Mouse (Mus musculus): ENCODE measurements around the gene 2510009E07Rik.
"Not testable (repeated sequence)": the region's sequence is repeated elsewhere in the genome, so short reads cannot be mapped to it uniquely, and the experiment has no call there.

2510009E07Rik gene

DNA sequence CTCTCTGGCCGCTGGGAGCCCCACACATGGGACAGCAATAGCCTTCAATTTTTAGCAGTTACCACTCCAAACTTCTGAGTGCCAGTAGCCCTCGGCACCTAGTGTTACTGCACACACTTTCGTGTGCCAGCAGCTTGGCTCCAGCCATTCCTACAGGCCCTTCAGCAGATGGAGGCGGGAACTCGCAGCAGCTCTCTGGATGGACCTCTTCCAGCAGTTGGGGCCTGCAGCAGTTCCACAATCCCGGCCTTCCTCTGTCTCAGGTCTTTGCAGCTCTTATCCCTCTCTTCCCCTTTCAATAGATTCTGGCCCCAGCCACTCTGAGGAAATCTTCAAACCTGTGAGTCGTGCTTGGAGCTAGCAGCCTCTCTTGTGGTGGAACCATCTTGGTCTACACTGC, 17.7 kb downstream of the 2510009E07Rik start:
- DNase-seq (ENCODE audit: low spot score): no peak

DNA sequence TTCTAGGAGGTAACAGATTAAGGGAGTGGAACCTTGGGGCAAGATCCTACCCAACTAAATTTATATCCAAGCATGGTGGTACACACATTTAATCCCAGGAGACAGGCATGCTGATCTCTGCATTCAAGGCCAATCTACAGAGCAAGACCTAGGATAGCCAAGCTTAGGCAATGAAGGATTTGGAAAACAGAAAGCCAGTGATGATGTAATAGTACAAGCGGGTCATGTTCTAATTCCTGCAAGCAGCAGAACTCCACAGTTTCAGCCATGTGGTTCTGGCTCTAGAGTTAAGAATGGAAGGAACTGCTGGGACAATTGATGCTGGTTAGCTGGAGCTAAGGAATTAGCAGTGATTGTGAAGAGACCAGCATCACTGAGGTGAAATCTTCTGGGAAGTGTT, 20.8 kb downstream of the 2510009E07Rik start:
- not testable (repeated sequence) for DNase-seq (ENCODE audit: low spot score)

DNA sequence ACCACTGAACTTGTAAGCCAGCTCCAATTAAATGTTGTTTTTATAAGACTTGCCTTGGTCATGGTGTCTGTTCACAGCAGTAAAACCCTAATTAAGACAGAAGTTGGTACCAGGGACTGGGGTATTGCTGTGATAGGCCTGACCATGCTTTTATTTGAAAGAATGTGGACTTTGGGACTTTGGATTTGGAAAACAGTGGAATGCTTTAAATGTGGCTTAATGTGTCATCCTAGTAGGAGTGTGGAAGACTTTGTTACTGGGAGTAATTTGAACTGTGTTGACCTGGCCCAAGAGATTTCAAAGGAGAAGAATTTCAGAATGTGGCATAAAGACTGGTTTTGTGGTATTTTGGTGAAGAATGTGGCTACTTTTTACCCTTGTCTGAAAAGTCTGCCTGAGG, 21.4 kb downstream of the 2510009E07Rik start:
- not testable (repeated sequence) for DNase-seq (ENCODE audit: low spot score)

DNA sequence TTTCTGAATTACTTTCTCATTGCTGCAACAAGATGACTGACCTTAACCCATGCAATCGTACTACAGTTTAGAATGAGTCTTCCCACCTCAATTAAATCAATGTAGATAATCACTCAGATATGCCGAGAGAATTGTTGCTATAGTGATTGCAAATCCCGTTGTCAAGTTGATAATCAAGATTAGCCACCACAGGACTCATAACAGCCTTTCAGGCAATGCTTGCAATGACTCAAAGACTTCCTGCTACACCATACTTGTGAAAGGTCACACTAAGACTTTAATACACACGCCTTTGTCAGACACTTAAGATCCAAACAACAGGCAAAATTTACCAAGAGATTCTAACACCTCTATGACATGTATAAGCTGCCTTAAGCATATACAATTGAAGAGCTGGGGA, 22.6 kb downstream of the 2510009E07Rik start:
- no peak for DNase-seq (ENCODE audit: low spot score)

DNA sequence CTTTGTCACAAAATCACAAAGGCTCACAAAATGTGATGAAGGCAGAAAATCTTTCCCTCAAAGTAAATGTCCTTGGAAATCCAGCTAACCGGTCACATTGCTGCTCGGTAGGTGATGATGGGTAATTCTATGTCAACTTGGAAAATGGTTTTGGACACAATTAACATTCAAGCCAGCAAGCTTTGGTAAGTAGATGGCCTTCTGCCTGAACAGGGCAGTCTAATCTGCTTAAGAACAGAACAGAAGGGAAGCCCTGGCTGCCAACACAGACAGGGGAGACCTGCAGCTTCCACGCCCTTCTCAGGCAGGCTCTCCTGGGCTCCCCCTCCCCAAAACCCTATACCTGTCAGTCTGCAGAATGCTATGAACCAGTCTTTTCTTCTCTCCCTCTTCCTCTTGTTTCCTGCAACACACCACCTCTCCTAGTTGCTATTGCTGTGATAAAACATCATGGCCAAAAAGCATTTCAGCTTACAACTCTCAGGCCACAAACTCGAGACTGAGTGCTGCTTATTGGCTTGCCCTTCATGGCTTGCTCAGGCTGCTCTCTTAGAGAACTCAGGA, 29.0 kb downstream of the 2510009E07Rik start:
- DNase-seq (ENCODE audit: low spot score): no peak

DNA sequence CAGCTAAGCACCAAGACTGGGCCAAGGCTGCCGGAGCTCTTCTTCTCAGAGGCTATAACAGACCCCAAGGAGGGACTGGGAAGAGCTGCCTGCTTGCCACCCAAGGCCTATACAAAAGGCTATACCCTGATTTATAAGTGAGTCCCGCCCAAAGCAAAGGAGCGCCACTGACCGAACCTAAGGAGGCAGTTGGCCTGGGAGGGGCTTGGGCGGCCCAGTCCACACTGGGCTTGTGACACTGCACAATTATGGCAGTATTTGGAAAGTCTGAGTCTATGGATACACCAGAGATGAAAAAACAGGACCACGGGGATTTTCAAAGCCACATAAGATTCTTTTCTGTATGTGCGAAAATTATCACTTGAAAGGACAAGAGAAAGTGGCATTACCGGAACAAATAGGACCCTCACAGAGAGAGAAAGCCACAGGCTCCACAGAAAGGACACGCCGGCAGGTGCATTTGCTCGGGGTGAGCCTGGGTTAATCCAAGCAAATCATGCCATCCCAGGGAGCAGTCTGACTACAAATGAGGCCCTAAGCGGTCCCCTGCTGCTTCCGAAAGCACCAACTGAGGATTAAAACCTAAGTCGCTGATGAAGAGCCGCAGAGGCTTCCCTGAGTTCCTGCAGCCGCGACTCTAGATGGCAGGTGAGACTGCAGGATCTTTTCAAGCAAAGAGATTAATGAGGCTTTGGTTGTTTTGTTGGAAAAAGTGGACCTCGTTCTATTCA, 29.7 kb downstream of the 2510009E07Rik start:
- peak; percentile 55 for DNase-seq (ENCODE audit: low spot score)

DNA sequence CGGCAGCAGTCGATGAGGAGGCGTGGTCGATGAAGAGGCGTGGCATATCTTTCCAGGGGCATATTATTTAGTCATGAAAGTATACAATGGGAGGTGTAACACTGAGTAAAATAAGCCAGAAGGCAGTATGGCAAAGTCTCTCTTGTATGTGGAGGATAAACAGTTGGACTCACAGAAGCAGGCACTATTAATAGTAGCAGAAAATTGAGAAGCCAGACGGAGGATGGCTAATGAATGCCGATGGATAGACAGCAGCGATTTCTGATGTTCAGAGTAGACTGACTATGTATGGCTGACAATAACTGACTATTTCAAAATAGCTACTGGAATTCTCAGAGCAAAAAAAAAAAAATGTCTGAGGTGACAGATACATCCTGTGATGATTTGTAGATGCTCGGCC, 38.5 kb downstream of the 2510009E07Rik start:
- DNase-seq (ENCODE audit: low spot score): no peak

DNA sequence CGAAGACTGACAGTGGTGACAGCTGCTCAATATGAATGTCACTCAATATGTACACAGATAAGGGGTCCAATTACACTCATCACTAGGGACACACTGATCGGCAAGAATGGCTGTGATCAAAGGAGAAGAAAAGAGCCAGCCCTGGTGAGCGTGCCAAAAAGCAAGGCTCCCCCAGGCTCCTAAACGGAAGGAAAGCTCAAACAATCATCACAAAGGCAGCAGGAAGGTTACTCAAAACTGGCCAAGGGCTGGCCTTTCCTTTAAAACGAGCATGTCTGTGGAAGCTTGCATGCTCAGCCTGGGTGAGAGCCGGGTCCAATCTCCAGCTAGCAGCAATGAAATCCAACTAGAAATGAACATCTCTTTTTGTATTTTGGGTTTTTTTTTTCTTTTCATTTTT, 39.2 kb downstream of the 2510009E07Rik start:
- no peak for DNase-seq (ENCODE audit: low spot score)

DNA sequence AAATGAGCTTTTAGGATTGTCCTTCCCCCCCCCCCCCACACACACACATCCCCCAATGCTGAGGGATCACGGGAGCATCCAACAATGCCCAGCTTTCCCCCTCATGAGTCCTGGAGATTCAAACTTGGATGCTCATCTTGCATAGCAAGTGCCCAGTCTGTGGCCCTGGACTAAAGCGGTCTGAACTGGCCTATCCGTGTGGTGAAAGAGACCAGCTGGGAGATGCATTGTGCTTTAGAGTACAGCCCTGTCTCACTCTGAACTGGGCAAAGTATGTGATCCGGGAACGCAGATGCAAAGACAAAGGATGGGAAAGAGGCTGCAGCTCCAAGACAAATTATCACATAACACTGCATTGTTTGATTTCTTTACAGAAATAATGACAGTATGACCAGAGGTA, 40.1 kb downstream of the 2510009E07Rik start:
- peak; percentile 26 for DNase-seq (ENCODE audit: low spot score)

DNA sequence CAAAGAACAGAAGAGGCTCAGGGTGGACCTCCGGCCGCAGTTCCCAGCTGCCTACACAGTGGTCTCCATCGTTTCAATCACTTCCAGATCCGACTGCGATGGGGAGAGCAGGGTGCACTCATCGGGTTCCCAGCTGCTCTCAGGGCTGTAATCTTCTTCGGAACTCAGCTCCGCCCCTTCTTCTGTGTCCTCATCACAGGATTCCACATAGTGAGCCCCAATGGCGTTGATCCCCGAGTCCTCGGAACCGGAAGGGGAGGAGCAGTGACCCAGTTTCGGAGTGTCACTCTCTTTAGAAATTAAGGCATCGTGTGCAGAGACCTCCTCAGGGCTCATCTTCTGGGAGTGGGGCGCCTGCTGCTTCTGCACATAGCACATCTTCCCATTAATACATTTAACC, 41.3 kb downstream of the 2510009E07Rik start:
- DNase-seq (ENCODE audit: low spot score): no peak

DNA sequence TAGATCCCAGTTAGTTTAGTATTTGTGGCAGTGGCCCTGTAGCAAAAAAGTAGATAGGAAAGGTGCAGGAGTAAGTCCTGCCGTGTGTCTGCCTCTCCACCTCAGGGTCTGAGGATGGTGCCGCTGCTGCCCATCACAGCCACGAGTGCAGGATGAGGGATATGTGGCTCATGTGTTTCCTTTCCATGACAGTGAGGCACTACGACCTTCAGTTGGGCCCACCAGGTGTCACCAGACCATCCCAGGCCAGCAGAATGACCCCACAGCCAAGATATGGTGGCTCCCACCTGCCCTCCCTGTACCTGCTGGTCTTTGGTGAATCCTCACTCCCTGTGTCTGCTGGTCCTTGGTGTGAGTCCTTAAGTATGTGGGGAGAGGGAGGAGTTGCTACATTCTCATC, 43.3 kb downstream of the 2510009E07Rik start:
- no peak for DNase-seq (ENCODE audit: low spot score)

DNA sequence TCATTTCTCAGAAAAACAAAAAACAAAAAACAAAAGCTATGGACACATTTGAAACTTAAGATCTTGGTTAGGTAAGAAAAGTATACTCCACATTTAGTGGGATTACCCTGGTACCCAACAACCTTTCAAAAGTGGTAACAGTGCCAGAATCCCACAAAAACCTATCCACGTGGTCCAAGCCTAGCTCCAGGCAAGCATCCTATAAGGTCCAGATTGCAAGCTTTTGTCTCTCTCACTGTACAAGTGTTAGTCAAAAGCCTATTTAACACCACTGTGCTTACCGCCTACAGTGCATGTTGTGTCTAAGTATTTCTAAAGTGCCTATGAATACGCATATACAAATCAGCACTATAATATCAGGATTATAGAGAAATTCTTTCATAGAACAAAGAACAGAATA, 44.2 kb downstream of the 2510009E07Rik start:
- DNase-seq (ENCODE audit: low spot score): no peak

DNA sequence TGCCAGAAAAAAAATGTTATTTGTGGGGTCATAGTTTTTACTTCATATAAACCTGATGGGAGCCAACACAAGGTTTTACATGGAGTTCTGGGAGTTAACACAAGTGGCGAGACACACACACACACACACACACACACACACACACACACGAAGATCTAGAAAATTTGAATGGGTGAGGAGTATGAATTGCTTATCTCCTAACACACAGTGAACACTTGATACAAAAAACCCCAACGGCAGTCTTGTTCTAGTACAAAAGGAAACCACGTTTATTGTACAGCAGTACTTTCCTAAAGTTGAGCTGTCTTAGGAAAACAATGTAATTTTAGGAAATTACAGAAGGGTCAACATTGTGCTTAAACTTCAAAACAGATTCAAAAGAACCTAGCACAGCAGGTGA, 45.7 kb downstream of the 2510009E07Rik start:
- DNase-seq (ENCODE audit: low spot score): no peak

DNA sequence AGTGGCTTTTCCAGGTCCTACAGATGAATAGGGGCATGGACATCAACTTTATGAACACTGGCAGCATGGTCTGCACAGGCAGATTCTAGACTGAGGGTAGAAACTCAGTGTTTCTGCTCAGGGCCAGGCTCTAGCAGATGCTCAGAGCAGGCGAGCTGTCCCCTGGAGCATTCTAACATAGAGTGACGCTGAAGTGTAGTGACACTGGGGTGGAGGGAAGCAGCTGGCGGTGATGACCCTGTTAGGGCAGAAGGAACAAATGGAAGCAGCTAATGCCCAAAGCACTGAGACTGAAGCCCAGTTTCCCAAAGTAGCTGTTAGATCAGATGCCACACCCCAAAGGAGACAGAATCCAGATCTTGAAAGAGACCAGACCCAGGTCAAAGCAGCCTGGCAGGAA, 48.0 kb downstream of the 2510009E07Rik start:
- no peak for DNase-seq (ENCODE audit: low spot score)

DNA sequence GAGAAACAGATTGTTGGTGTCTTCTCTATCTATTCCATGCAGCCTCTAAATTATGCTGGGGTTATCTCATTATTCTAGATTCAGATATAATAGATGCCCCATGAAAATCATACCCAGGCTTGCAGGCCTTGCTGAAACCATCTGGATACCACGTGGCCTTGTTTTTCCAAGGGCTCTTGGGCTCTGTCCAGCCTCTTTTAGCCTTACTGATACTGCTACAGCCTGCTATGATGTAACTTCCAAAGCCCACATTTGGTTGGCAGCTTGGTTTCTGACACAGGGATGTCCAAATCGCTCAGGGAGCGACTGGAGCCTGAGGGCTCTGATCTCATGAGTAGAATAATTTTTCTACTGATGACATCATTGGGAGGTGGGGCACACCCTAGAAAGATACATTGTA, 48.5 kb downstream of the 2510009E07Rik start:
- no peak for DNase-seq (ENCODE audit: low spot score)

DNA sequence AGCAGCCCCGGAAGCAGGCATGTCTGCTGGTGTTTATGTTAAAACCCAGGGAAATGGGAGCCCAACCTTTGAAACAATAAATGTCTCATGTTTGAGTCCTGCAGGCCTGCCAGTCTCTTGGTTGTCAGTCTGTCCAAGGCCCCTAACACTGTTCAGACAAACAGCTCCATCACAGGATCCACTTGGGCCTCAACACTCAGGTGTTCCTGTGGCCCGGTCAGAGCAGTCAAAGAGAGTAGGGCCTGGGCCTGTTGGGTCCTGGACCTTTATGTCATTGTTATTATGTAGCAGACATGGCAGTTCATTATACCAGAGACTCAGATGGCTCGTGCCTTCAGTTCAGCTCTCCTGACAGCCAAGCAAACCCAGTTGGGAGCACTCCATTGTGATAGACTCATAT, 49.9 kb downstream of the 2510009E07Rik start:
- no peak for DNase-seq (ENCODE audit: low spot score)

DNA sequence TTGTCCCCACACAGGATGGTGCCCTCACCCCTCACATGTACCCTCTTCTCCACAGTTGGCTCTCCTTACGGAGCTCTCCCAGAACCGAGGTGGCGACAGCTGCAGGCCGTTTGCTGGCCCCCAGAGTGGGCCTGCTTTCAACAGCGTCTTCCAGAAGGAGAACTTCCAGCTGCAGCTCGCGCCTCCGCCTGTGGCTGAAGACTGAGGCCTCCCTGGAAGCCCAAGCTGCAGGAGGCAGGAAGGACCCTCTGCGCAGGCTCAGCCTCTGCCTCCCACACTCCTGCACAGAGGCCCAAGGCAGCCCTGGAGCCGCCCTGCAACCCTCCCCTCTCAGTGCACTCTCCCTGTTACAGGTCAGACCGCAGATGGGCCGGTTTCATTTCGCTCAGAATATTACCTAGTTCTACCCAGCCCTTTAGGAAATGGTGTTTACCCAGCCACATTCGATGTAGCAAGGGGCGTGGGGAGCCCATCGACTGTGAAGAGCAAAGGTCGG, 50.4 kb downstream of the 2510009E07Rik start:
- peak; percentile 42 for DNase-seq (ENCODE audit: low spot score)

DNA sequence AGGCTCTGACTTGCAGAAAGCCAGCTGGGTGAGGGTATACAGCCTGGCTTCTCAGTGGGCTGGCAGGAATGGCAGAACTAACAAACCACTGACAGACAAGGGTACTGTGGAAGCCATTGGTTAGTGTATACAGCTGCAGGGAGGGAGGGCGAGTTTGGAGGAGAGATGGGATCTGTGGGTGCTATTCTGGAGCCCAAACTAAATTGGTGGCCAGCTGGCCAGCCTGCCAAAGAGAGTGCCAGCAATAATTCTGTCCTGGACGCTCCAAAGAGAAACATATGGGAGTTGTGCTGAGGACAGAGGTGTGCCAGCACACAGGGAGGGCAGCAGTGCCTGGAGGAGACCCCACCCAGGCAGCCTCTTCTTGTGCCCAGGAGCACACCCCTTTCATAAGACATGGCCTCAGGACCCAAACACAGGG, 50.8 kb downstream of the 2510009E07Rik start:
- no peak for DNase-seq (ENCODE audit: low spot score)

DNA sequence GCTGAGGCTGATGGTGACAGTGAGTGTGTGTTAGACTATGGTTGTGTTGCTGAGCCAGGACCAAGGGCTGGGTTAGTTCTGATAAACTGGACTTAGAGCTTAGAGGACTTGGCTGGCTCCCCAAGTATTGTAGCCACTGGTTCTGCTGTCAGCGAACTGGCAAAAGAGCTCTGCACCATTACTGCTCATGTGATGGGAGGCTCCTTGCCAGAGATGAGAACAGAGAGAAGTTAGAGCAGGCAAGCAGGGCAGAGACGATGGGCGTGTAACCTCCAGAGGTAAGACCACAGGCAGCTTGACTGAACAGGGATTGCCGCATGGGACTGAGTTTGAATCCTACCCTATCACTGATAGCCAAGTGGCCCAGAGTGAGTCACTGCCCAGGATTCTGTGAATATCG, 51.6 kb downstream of the 2510009E07Rik start:
- no peak for DNase-seq (ENCODE audit: low spot score)

DNA sequence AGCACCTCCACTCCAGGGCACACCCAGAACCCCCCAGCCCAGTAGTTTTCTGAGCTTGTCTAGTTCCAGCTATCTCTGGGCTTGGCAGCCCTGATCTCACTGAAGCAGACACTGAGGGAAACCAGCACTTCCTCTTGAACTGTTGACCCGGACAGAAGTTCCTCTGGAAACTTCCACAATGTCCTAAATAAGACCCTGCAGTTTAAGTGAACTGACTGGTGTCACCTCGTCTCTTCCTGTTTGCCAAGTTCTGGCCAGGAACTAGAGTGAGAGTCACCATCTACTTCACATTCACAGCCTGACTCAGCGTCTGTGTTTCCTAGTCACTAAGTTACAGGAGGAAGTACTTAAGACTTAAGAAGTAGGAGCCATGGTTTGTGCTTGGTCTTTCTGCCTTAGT, 52.5 kb downstream of the 2510009E07Rik start:
- DNase-seq (ENCODE audit: low spot score): no peak

DNA sequence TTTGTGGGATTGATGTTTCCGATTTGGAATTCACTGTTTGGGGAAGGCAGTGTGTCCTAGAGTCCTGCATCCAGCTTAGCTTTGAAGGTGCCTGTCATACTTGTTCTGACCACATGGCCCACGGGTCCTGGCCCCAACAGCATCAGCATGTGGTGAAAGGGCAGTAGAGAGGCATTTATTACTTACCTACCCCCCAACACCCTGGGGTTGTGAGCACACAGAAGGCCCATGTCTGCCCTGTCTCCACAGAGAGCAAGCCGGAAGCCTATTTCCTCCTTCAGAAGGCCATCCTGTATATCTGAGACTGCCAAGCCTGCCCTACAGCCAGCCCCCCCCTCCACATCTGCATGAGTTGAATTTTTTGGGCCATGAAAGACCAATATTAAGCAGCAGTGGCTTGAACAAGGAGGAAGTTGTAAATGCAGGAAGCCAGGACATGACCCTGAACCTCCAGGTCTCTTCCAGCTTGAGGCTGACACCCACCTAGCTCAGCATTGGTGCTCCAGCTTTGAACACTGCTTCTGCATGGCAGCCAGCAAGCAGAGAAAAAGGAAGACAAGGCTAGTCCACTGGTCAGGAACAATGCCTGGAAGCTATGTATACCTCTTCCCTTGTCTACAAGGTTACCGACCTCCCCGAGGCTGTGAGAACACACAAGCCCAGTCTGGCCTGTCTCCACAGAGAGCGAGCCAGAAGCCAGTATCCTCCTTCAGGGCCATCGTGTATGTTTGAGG, 53.5 kb downstream of the 2510009E07Rik start:
- DNase-seq (ENCODE audit: low spot score): no peak

DNA sequence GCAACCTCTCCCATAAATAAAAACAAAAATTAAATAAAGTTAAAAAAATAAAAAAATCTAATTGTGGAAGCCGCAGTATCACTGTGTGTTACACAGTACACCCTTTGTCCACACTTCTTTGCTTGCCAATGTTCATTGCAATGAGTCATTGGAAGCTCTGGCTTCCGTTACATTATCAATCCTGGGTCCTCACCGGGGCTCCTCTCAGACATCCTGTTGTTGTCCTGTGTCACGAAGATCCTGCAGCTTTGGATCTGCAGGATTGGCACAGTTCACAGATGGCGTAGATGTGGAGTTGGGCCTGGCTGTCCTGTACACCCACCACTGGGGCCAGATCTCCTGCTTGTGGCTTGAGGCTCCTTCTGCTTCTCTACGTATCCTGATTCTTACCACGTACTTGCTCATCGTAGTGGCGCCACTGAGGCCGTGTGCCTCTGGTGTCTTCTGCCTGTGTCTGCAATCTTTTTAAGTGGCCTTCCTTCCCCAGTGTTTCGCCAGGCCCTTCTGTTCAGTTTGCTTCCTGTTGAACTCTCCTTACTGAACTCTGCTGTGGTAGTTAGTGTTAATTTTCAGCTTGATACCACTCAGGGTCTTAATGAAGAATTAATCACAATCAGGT, 57.2 kb downstream of the 2510009E07Rik start:
- DNase-seq (ENCODE audit: low spot score): no peak
